Mouse (Mus musculus): Measurements from ENCODE around the gene Nudt10. TPM values are rescaled to one million over a fixed set of nuclear protein-coding genes. Genes with fewer than 3 reads are reported as not detected.
"Not testable (repeated sequence)": the region's sequence is repeated elsewhere in the genome, so short reads cannot be mapped to it uniquely, and the experiment has no call there.

The Nudt10 gene
- 0.12 and 0.14 TPM in 2 replicates for polyA plus RNA-seq (2015; fragmentation: Nextera tagmentation; extraction: Ambion mirVana)

DNA sequence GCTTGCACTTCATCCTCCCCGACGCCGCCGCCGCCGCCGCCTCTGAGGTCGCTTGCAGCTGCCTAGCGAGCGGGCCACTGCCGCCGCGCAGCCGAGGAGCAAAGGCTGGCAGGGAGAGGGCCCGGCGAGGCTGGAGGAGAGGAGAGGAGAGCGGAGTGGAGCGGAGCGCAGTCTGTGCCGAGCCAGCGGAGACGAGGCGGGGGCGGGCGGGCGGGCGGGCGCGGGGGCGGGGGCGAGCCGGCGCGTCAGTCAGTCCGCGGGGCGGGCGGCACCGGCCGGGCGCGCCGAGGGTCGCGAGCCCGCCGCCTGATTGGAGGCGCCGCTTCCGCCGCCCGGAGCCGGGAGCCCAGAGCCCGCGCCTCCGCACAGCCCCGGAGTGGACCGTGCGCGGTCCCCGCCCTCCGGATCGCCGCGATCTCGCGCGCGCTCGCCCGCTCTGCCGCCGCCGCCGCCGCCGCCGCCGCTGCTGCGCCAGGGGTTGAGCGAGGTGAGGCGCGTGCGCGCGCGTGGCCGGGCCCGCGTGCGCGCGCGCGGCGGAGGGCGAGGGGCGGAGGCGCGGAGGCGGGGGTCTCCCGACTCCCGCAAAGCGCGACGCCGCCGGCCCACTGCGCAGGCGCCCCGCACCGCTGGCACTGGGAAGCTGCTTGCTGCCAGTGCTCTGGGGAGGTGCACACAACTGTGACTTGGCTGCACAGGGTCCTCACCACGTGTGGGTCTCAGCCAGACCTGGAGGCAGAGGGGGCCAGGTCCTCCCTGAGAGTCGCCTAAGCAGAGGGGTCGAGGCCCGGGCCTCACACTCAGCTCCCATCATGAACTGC, at the start of gene Nudt10:
Gene Nudt10 (minus strand): TSS at position 193 of the 818 bp plus-strand sequence.
- not testable (repeated sequence) for H3K36me3 ChIP-seq (replicated peaks); H3K9ac ChIP-seq; H3K27ac ChIP-seq (replicated peaks); H3K27me3 ChIP-seq; H3K4me1 ChIP-seq (replicated peaks); H3K4me2 ChIP-seq; H3K9me3 ChIP-seq (replicated peaks); ATAC-seq (ENCODE audit: insufficient read depth); H3K4me3 ChIP-seq (replicated peaks)
- 3% methylated on average over 11 of the region's 116 CpGs for WGBS (ENCODE audit: insufficient replicate concordance)

DNA sequence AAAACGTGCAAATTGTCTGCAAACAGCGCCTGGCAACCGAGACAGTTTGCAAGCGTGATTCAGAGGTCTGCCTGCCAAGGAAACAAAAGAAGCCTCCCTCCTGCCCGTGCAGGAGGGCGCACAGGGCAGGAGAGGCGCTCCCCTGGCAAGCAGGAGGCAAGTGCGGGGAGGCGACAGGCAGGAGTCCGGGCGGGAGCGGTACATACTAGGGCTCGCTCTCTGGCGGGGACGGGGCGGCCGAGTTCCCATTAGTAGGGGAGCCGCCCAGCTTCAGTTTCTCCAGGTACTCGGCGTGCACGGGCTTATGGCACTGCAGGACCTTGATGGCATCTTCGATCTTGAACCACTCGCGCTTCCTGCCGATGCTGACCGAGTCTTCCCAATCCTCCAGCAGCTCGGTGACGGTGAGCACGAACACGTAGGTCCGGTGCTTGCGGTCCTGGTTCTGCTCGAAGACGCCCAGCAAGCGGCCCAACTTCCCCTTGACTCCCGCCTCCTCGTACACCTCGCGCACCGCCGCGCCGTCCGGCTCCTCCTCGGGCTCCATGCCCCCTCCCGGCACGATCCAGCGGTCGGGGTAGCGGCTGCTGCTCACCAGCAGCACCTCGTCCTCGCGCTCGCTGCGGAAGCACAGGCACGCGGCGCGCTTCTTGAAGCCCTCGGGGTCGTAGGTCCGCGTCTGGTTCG, 536 bp downstream of the Nudt10 start:
- not testable (repeated sequence) for H3K9me3 ChIP-seq (replicated peaks); H3K4me3 ChIP-seq (replicated peaks); H3K27me3 ChIP-seq; H3K9ac ChIP-seq; H3K27ac ChIP-seq (replicated peaks); H3K4me1 ChIP-seq (replicated peaks); H3K36me3 ChIP-seq (replicated peaks); H3K4me2 ChIP-seq; ATAC-seq (ENCODE audit: insufficient read depth)
- WGBS (ENCODE audit: insufficient replicate concordance): 8% methylated on average over 25 of the region's 64 CpGs

DNA sequence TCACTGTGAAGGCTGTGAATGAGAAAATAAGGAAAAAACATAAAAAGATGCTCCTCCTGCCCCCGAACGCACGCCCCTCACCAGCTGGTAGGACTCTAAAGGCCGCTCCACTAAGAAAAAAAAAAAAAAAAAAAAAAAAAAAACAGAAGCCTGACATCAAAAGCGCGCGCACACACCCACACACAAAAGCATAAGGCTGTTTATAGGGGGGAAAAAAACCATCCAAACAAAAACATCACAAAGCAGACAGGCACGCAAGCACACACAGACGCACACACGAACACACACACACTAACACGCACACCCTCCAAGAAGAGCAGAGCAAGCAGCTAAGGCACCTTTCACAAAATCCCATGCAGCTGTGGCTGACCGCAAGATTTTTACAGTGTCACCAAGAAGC, 1.1 kb downstream of the Nudt10 start:
- H3K4me3 ChIP-seq (replicated peaks): no peak overlapping the region
- H3K9ac ChIP-seq: no peak overlapping the region
- no peaks in the 10 kb centered on the region for H3K36me3 ChIP-seq (replicated peaks)
- H3K9me3 ChIP-seq (replicated peaks): no peaks in the 10 kb centered on the region
- H3K27ac ChIP-seq (replicated peaks): no peak overlapping the region
- H3K4me2 ChIP-seq: no peak overlapping the region
- peaks cover 3% of the 10 kb centered on the region; the same call in 1 of the 2 replicates for H3K27me3 ChIP-seq
- 26% methylated on average over 12 of the region's 12 CpGs for WGBS (ENCODE audit: insufficient replicate concordance)
- no peak for ATAC-seq (ENCODE audit: insufficient read depth)
- no peaks in the 10 kb centered on the region for H3K4me1 ChIP-seq (replicated peaks)

Other genes starting within 250 kb of the Nudt10 start
- 0.12 TPM in 1 of 2 replicates, not detected in the other for gene Nudt11, start 125.6 kb downstream of the Nudt10 start, polyA plus RNA-seq (2015; fragmentation: Nextera tagmentation; extraction: Ambion mirVana)
- not detected in 2 replicates for gene AU022751, start 89.6 kb downstream of the Nudt10 start, polyA plus RNA-seq (2015; fragmentation: Nextera tagmentation; extraction: Ambion mirVana)
- not detected in 2 replicates for gene Bmp15, start 147.7 kb upstream of the Nudt10 start, polyA plus RNA-seq (2015; fragmentation: Nextera tagmentation; extraction: Ambion mirVana)
- 0.17 and 0.25 TPM in 2 replicates for gene Shroom4, start 226.8 kb upstream of the Nudt10 start, polyA plus RNA-seq (2015; fragmentation: Nextera tagmentation; extraction: Ambion mirVana)